Mouse (Mus musculus) midbrain, embryonic 15.5 days (tissue): ENCODE results near the gene 1110051M20Rik. TPM values are rescaled to one million over a fixed set of nuclear protein-coding genes. Genes with fewer than 3 reads are reported as not detected.

Source experiments
- ATAC-seq: fragments of 200-750 bp; cut with Nextera tagmentation; replicated peaks from 2 replicates; pipeline ENCODE4 v1.8.0; 2017; ENCODE audit warnings: moderate TSS enrichment
- H3K27ac ChIP-seq: fragments of 300-500 bp; sonication (generic); 2 replicates; pipeline ENCODE4 v1.5.1; 2015; ENCODE audit warnings: mild to moderate bottlenecking, inconsistent platforms
- H3K27me3 ChIP-seq: fragments of 300-500 bp; sonication (generic); replicated peaks from 2 replicates; pipeline ENCODE4 v1.6.1; 2015; ENCODE audit warnings: inconsistent platforms
- H3K36me3 ChIP-seq: fragments of 300-500 bp; sonication (generic); replicated peaks from 2 replicates; pipeline ENCODE4 v1.6.1; 2015; ENCODE audit warnings: inconsistent platforms
- H3K4me1 ChIP-seq: fragments of 300-500 bp; sonication (generic); 2 replicates; pipeline ENCODE4 v1.6.1; 2015; ENCODE audit warnings: inconsistent platforms
- H3K4me2 ChIP-seq: fragments of 300-500 bp; sonication (generic); 2 replicates; pipeline ENCODE4 v1.6.1; 2015; ENCODE audit warnings: inconsistent platforms, mild to moderate bottlenecking, moderate library complexity
- H3K4me3 ChIP-seq: fragments of 300-500 bp; sonication (generic); 2 replicates; pipeline ENCODE4 v1.5.1; 2015; ENCODE audit warnings: mild to moderate bottlenecking, inconsistent platforms
- H3K9ac ChIP-seq: fragments of 300-500 bp; sonication (generic); 2 replicates; pipeline ENCODE4 v1.6.1; 2015; ENCODE audit warnings: mild to moderate bottlenecking, inconsistent platforms
- H3K9me3 ChIP-seq: fragments of 300-500 bp; sonication (generic); 2 replicates; pipeline ENCODE4 v1.6.1; 2016; ENCODE audit warnings: inconsistent platforms
- WGBS: fragments of 180-500 bp; shearing (Covaris S2); methylation state at CpG from one replicate; pipeline ENCODE4 v1.1.7; 2015; ENCODE audit warnings: mixed read lengths; 5-methylcytosine and 5-hydroxymethylcytosine counted together
- polyA plus RNA-seq: library from polyadenylated mRNA; unstranded; fragments of >200 nt; fragmentation: Nextera tagmentation; extraction: Ambion mirVana; gene quantifications from 2 replicates; pipeline ENCODE4 v1.2.1, GENCODE M21; 2015

1110051M20Rik gene
- polyA plus RNA-seq, 1 experiment from 2014 or later, result 179 TPM

- Histone ChIP-seq H3K9ac (no peak overlapping the region), H3K27me3 (no peaks in the 10 kb centered on the region), H3K27ac (no peak overlapping the region), H3K4me1 (peaks cover 18% of the 10 kb centered on the region), H3K9me3 (no peaks in the 10 kb centered on the region), H3K36me3 (no peaks in the 10 kb centered on the region), H3K4me3 (no peak overlapping the region), H3K4me2 (no peak overlapping the region)
- 17% methylated on average over 7 of the region's 7 CpGs for WGBS
- ATAC-seq, result peak; percentile 41; the same call in 1 of the 2 replicates
Observed at GRCm38 (mm10) chr2:91470055-91470647, 25.6 kb upstream of the 1110051M20Rik start.

GRCm38 (mm10) chr2:91467613-91468012 is 23.1 kb upstream of the 1110051M20Rik start:
- no peak overlapping the region for H3K27ac ChIP-seq

GRCm38 (mm10) chr2:91465934-91466333 is 21.4 kb upstream of the 1110051M20Rik start:
- no peaks in the 10 kb centered on the region for H3K36me3 ChIP-seq
- peaks cover 37% of the 10 kb centered on the region for H3K4me1 ChIP-seq
- no peak overlapping the region for H3K4me3 ChIP-seq
- WGBS, result 86% methylated on average over 3 of the region's 3 CpGs
- H3K9ac ChIP-seq, result no peak overlapping the region
- H3K9me3 ChIP-seq, result no peaks in the 10 kb centered on the region
- no peak overlapping the region for H3K4me2 ChIP-seq
- H3K27ac ChIP-seq, result no peak overlapping the region
- no peaks in the 10 kb centered on the region for H3K27me3 ChIP-seq
- no peak for ATAC-seq

More at GRCm38 (mm10) chr2:91467613-91468012, 23.1 kb upstream of the 1110051M20Rik start:
- Histone ChIP-seq H3K27me3 (no peaks in the 10 kb centered on the region), H3K9ac (no peak overlapping the region), H3K4me3 (no peak overlapping the region), H3K4me2 (no peak overlapping the region), H3K36me3 (no peaks in the 10 kb centered on the region), H3K4me1 (peaks cover 28% of the 10 kb centered on the region), H3K9me3 (no peaks in the 10 kb centered on the region)
- ATAC-seq, result no peak
- 34% methylated on average over 8 of the region's 8 CpGs for WGBS

GRCm38 (mm10) chr2:91462681-91463080 is 18.2 kb upstream of the 1110051M20Rik start:
- Histone ChIP-seq H3K36me3 (no peaks in the 10 kb centered on the region), H3K27me3 (peaks cover 4% of the 10 kb centered on the region; the same call in 1 of the 2 replicates), H3K4me3 (no peak overlapping the region), H3K9ac (peak overlapping the region; percentile 40), H3K4me2 (peak overlapping the region; percentile 43), H3K27ac (peak overlapping the region; percentile 63), H3K4me1 (peaks cover 42% of the 10 kb centered on the region), H3K9me3 (no peaks in the 10 kb centered on the region)
- peak; percentile 26; the same call in 1 of the 2 replicates for ATAC-seq
- WGBS, result 11% methylated on average over 12 of the region's 12 CpGs

GRCm38 (mm10) chr2:91462196-91462595 is 17.7 kb upstream of the 1110051M20Rik start:
- Histone ChIP-seq H3K9me3 (no peaks in the 10 kb centered on the region), H3K27ac (peak overlapping the region; percentile 63; the same call in 1 of the 2 replicates), H3K4me2 (peak overlapping the region; percentile 43), H3K4me1 (peaks cover 44% of the 10 kb centered on the region), H3K36me3 (no peaks in the 10 kb centered on the region), H3K27me3 (peaks cover 4% of the 10 kb centered on the region; the same call in 1 of the 2 replicates), H3K4me3 (no peak overlapping the region), H3K9ac (no peak overlapping the region)
- ATAC-seq, result no peak
- WGBS, result 14% methylated on average over 2 of the region's 2 CpGs

GRCm38 (mm10) chr2:91461341-91461740 is 16.8 kb upstream of the 1110051M20Rik start:
- no peaks in the 10 kb centered on the region for H3K9me3 ChIP-seq
- no peak overlapping the region for H3K27ac ChIP-seq
- 52% methylated on average over 3 of the region's 3 CpGs for WGBS
- H3K4me1 ChIP-seq, result peaks cover 47% of the 10 kb centered on the region
- no peak for ATAC-seq
- H3K9ac ChIP-seq, result no peak overlapping the region
- peaks cover 4% of the 10 kb centered on the region; the same call in 1 of the 2 replicates for H3K27me3 ChIP-seq
- no peak overlapping the region for H3K4me3 ChIP-seq
- H3K36me3 ChIP-seq, result no peaks in the 10 kb centered on the region
- H3K4me2 ChIP-seq, result no peak overlapping the region

GRCm38 (mm10) chr2:91460771-91461170 is 16.3 kb upstream of the 1110051M20Rik start:
- Histone ChIP-seq H3K4me3 (no peak overlapping the region), H3K27me3 (peaks cover 4% of the 10 kb centered on the region; the same call in 1 of the 2 replicates), H3K9me3 (no peaks in the 10 kb centered on the region), H3K4me2 (no peak overlapping the region), H3K27ac (no peak overlapping the region), H3K36me3 (no peaks in the 10 kb centered on the region), H3K9ac (no peak overlapping the region), H3K4me1 (peaks cover 47% of the 10 kb centered on the region)
- no peak for ATAC-seq
- WGBS, result 68% methylated on average over 7 of the region's 7 CpGs

- H3K27me3 ChIP-seq, result peaks cover 4% of the 10 kb centered on the region; the same call in 1 of the 2 replicates
- peaks cover 51% of the 10 kb centered on the region for H3K4me1 ChIP-seq
- H3K27ac ChIP-seq, result no peak overlapping the region
- ATAC-seq, result no peak
- no peaks in the 10 kb centered on the region for H3K9me3 ChIP-seq
- WGBS, result 93% methylated on average over 6 of the region's 6 CpGs
- no peak overlapping the region for H3K9ac ChIP-seq
- no peaks in the 10 kb centered on the region for H3K36me3 ChIP-seq
- H3K4me2 ChIP-seq, result no peak overlapping the region
- no peak overlapping the region for H3K4me3 ChIP-seq
Observed at GRCm38 (mm10) chr2:91460076-91460475, 15.6 kb upstream of the 1110051M20Rik start.

GRCm38 (mm10) chr2:91458673-91459391 is 14.3 kb upstream of the 1110051M20Rik start:
- H3K36me3 ChIP-seq, result no peaks in the 10 kb centered on the region
- no peak for ATAC-seq
- peaks cover 4% of the 10 kb centered on the region; the same call in 1 of the 2 replicates for H3K27me3 ChIP-seq
- peak overlapping the region; percentile 60 for H3K9ac ChIP-seq
- peak overlapping the region; percentile 97 for H3K4me2 ChIP-seq
- H3K4me3 ChIP-seq, result peak overlapping the region; percentile 57
- no peaks in the 10 kb centered on the region for H3K9me3 ChIP-seq
- under 1% methylated on average over 32 of the region's 32 CpGs for whole genome bisulfite sequencing
- peaks cover 51% of the 10 kb centered on the region for H3K4me1 ChIP-seq
- H3K27ac ChIP-seq, result peak overlapping the region; percentile 74

- WGBS, result under 1% methylated on average over 21 of the region's 21 CpGs
- Histone ChIP-seq H3K27ac (peak overlapping the region; percentile 74), H3K27me3 (peaks cover 4% of the 10 kb centered on the region; the same call in 1 of the 2 replicates), H3K9ac (peak overlapping the region; percentile 60), H3K4me2 (peak overlapping the region; percentile 97), H3K36me3 (no peaks in the 10 kb centered on the region), H3K4me1 (peaks cover 48% of the 10 kb centered on the region), H3K9me3 (no peaks in the 10 kb centered on the region), H3K4me3 (peak overlapping the region; percentile 57)
- peak; percentile 13; the same call in 1 of the 2 replicates for ATAC-seq
Observed at GRCm38 (mm10) chr2:91458252-91458672, 13.8 kb upstream of the 1110051M20Rik start.

GRCm38 (mm10) chr2:91457656-91458251 is 13.2 kb upstream of the 1110051M20Rik start:
- peak overlapping the region; percentile 60 for H3K9ac ChIP-seq
- peaks cover 43% of the 10 kb centered on the region for H3K4me1 ChIP-seq
- H3K4me2 ChIP-seq, result peak overlapping the region; percentile 97
- under 1% methylated on average over 40 of the region's 45 CpGs for WGBS
- H3K27ac ChIP-seq, result peak overlapping the region; percentile 74
- H3K27me3 ChIP-seq, result peaks cover 4% of the 10 kb centered on the region; the same call in 1 of the 2 replicates
- no peaks in the 10 kb centered on the region for H3K9me3 ChIP-seq
- H3K36me3 ChIP-seq, result no peaks in the 10 kb centered on the region
- peak overlapping the region; percentile 57 for H3K4me3 ChIP-seq
- ATAC-seq, result peak; percentile 37

GRCm38 (mm10) chr2:91457259-91457655 is 12.8 kb upstream of the 1110051M20Rik start, which contains the start of gene Lrp4:
Lrp4 (plus strand) TSS chr2:91457511.
- under 1% methylated on average over 30 of the region's 36 CpGs for WGBS
- Histone ChIP-seq H3K9me3 (no peaks in the 10 kb centered on the region), H3K4me3 (peak within 1 kb of the TSS; percentile 57), H3K36me3 (no peaks in the 10 kb centered on the region), H3K4me2 (peak within 1 kb of the TSS; percentile 97), H3K27ac (peak within 1 kb of the TSS; percentile 74), H3K27me3 (peaks cover 4% of the 10 kb centered on the region; the same call in 1 of the 2 replicates), H3K4me1 (peaks cover 38% of the 10 kb centered on the region), H3K9ac (peak within 1 kb of the TSS; percentile 60)
- ATAC-seq, result peak; percentile 60
